ENCODE assay signal across 23 mouse cellular contexts in the genomic region with DNA sequence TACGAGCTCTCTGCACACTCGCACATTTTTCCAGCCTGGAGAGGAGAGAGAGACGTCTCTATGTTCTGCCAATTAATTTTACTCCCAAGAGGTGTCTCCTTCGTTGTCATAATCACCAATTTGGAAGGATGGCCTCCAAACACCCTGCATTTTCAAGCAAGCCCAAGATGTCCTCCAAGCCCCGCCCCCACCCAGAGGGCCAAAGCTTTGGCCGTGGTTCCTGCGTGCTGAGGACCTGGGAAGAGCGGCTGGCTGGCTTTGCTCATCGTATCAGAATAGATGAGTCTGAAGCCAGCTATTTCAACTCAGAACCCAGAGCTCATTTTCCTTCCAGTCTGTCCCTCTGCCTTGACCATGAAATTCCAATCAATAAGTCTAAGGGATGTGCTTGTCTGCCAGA. TPM values are rescaled to one million over a fixed set of nuclear protein-coding genes. Genes with fewer than 3 reads are reported as not detected.
A peak's percentile ranks its signal among the peaks of the same experiment; 100 is the strongest.
DNase-seq lines count a peak whose midpoint lies in the region; TF ChIP-seq lines count a peak whose summit lies in the region.
"Had no signal": no experiment of that assay in that cellular context is flagged by ENCODE, and none has a peak within 500 bp of the region (broad histone marks: within the 10 kb centered on the region; RNA-seq: fewer than 3 reads in every experiment).

No protein-coding gene starts in this region.

- no peaks in the 10 kb centered on the region; the same call in 1 of the 2 replicates for H3K27me3 ChIP-seq in cerebellum, adult 2 months (ENCODE audit: control insufficient read depth, insufficient read depth, low read length)
- H3K27me3 ChIP-seq: CH12.LX had no signal

- intact Hi-C loops in left cerebral cortex, postnatal 4 days (cut with DNase I): no loop called here
- intact Hi-C loops in left cerebral cortex, postnatal 10 days (cut with DNase I): no loop called here

- DNase-seq in cerebellum, postnatal 10 days: peak; percentile 50 to 64
- DNase-seq in cerebellum, adult 2 months: no peak
- DNase-seq in left cerebral cortex, postnatal 4 days: peak; percentile 27
- no peak for DNase-seq in left cerebral cortex, postnatal 10 days (ENCODE audit: extremely low spot score in 1 of 2, low spot score in 2 of 2)
- peak; percentile 54 for DNase-seq in testis, postnatal 10 days (ENCODE audit: low spot score)
- no peak for DNase-seq in testis, postnatal 14 days (ENCODE audit: low spot score)
- peak; percentile 74 for DNase-seq in ZHBTc4 (ENCODE audit: low read depth, low spot score)
- DNase-seq in T-cell, adult 2 months (ENCODE audit: low spot score): no peak
- DNase-seq: adrenal gland, adult 8-10 months; adrenal gland, postnatal 36 days; B cell, adult 2 months; cerebellum, adult 11-12 months; cerebellum, adult 8-10 months; cerebellum, adult 9-11 months; cerebellum, postnatal 25 days; forebrain, postnatal 0 days had no signal

- no peak for TF ChIP-seq POLR2A in cerebellum, adult 2 months (IDR thresholded peaks at IDR 0.05; ENCODE audit: borderline replicate concordance, insufficient read depth, low read length)

- H3K27ac ChIP-seq in cerebellum, adult 2 months (ENCODE audit: insufficient read depth, low read length): no peak overlapping the region
- H3K27ac ChIP-seq: embryonic facial prominence, embryonic 10.5 days; embryonic facial prominence, embryonic 12.5 days; forebrain, embryonic 13.5 days; forebrain, embryonic 15.5 days had no signal

- no peak overlapping the region for H3K4me3 ChIP-seq in cerebellum, adult 2 months (replicated peaks; ENCODE audit: insufficient read depth, low read depth, low read length)
- H3K4me3 ChIP-seq: embryonic facial prominence, embryonic 10.5 days; embryonic facial prominence, embryonic 12.5 days; forebrain, embryonic 13.5 days; forebrain, embryonic 15.5 days had no signal

- no peak for TF ChIP-seq CTCF in cerebellum, adult 2 months (IDR thresholded peaks at IDR 0.05; ENCODE audit: borderline replicate concordance, insufficient read depth, low read depth, low read length)

- WGBS in cerebellum, adult 2 months: 35% methylated on average over 9 of the region's 9 CpGs

- no peaks in the 10 kb centered on the region; the same call in 1 of the 2 replicates for H3K4me1 ChIP-seq in cerebellum, adult 2 months (ENCODE audit: control insufficient read depth, insufficient read depth, low read length)
- H3K4me1 ChIP-seq: forebrain, embryonic 13.5 days; forebrain, embryonic 15.5 days had no signal

RNA-seq across cellular contexts. Expression of gene Tbx3, which starts 29.4 kb away (rescaled TPM):
- 1.4 and 1.6 TPM in 2 replicates for polyA plus RNA-seq in cerebellum, adult 2 months (2012; rRNA removed)
- total RNA-seq in left cerebral cortex, postnatal 4 days (2021): 1 to 10 TPM; 3.7 to 4.4 TPM
- total RNA-seq in left cerebral cortex, postnatal 10 days (2021): 1 to 10 TPM; 3.0 to 5.1 TPM
- total RNA-seq: CH12.LX, MEL had no signal
- polyA plus RNA-seq: activated CD4-positive, CD25-positive, alpha-beta regulatory T cell, adult 4 months had no signal

Comparison
In these comparisons a context has a peak if more than half of its experiments do, and no peak if none do; other contexts are left out.
1. DNase-seq: peak in cerebellum, postnatal 10 days (2 of 2), left cerebral cortex, postnatal 4 days (single experiment), testis, postnatal 10 days (single experiment) and ZHBTc4 (single experiment); none in cerebellum, adult 2 months (0 of 2), left cerebral cortex, postnatal 10 days (0 of 2), testis, postnatal 14 days (single experiment) and T-cell, adult 2 months (single experiment).